Mouse (Mus musculus) right cerebral cortex, postnatal 10 days (tissue): ENCODE results near the gene Gcsh.

Experiments
- DNase-seq, 2 experiments: peaks; one replicate each; pipeline ENCODE4 v3.0.0; 2021; ENCODE audit warnings: low spot score in 2 of 2

Gene Gcsh

DNA sequence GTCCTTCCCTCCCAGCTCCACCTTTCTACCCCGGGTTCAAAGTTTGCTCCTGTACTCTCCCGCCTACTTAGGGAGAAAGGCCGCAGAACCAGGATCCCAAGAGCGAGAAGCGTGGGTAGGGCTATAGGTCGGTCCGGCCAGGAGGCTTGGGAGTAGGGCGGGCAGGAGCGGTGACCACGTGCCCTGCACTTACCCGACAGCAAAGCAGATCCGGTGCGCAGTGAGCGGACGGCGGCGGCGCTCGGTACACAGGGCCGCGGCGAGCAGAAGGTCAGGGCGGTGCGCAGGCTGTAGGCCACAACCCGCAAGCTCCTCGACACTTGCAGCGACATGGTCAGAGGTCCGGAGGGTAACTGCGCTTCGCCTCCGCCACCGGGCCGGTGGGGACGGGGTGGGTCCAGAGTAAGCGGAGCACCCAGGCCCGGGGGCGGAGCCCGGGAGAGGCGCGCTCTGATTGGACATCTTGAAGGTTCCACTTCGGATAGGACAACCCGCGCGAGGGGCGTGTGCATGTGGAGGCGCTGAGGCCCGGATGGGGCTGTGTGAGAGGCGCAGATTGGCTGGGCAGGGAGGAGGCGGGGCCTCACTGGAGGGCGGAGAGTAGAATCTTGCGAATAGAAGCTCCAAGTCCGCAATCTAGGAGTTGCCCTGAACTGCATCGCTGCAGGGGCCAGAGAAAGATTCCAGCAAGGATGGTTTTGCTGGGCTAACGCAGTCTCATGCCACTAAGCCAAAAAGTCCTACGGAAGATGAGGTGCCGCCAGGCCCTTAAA is at the start of gene Gcsh:
Gene Gcsh, minus strand, starts transcription at position 443 of the 773 bp plus-strand sequence.
- DNase-seq = peak; percentile 99

DNA sequence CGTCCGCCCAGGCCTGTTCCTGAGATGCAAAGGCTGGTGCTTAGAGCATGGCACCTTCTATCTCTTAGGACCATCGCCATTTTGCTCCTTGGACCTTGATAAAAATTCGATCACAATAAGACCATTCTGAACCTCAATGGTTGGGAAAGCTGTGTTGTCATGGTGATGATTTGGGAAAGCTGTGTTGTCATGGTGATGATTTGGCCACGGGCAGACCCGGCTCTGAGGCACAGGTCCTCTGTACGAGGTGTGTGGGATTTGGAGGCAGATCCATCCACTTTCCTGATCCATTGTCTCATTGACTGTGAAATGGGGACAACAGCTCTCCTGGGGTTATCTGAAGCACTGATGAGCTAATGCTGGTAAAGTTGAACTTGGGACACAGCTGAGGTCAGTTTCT is 46.5 kb upstream of the Gcsh start:
- DNase-seq = peak in 1 of 2 experiments; percentile 40

DNA sequence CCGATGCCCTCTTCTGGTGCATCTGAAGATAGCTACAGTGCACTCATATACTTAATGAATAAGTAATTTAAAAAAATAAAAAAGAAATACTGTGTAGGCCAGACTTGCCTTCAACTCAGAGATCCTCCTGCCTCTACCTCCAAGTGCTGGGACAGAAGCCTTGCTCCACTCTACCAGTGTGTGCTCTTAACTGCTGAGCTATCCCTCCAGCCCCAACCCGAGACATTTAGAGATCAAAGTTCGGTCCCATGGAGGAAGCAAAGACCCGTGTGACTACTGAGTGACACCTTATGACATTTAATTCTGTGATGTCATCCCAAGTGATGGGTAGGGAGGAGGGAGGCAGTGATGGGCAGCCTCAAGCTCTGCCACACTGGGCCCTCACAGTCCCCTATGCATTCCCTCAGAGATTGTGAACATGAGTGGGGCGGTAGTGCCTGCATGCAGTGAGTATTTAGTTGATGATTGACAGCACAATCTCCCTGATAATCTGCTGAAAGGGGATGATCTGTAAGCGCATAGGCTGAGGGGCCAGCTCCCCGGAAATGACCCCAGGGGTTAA is 44.1 kb upstream of the Gcsh start:
- no peak for DNase-seq

DNA sequence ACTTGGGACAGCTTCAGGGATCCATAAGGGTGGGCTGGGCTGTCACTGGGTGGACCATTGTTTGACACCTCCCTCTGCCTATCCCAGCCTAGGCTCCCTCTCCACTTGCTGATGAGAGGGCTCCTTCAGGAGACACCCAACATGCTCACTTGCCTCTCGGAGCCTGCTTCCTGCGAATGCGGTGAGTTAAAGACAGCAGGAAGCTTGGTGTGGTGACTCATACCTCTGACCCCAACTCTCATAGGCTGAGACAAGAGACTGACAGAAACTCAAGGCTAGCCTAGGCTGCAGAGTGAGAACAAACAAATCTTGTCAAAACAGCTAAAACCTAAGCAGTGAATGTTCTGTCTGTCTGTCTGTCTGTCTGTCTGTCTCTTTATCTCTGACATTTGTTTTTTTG is 40.1 kb upstream of the Gcsh start:
- no peak for DNase-seq

DNA sequence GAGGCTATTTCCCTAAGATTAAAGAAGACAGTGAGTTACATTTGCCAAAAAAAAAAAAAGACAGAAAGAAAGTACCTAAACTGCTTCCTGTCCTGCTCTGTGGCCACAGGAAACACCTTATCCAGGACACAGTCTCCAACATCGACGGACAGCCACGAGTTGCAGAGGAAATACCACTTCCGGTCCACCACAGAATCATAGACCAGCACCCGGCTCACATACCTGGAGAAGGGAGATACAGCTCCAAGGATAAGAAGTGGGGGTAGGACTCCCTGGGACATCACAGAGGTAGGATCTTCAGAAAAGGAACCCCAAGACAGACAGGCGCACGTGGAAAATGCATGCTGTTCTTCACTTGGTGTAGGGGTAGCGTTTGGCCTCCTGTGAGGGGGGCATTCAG is 39.3 kb upstream of the Gcsh start:
- no peak for DNase-seq

DNA sequence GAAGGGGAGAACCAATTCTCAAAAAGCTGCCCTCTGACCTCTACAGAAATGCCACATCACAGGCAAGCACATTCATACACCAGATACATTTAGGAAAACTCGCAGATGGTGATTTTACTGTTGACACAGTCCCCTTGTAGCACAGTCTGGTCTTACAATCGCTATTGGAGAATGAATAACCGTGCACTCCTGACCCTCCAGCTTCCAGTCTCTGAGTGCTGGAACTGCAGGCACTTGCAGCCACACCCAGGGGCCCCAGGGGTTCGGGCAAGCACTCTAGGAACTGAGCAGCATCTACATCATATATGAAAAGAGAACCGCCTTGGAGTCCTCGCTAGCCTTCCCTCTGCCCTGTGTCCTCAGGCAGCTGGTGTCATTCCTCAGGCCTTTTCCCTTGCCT is 38.1 kb upstream of the Gcsh start:
- no peak for DNase-seq

DNA sequence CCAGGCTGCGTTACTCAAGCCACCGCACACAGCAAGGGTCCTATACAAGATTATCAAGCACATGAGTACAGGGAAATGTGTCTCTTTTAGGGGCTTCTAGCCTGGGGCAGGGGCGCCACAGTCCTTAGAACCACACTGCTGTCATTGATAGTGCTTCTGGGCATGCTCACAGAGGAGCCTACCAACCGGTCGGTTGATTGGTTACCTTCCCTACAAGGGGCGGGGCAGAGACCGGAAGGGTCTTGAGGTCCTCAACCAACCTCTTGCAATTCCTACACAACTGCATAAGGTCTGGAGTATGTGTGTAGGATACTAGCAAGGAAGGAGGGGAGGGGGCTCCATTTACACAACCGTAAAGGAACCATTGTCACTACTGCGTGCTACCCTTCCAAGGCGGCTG is 35.3 kb upstream of the Gcsh start:
- DNase-seq = no peak

DNA sequence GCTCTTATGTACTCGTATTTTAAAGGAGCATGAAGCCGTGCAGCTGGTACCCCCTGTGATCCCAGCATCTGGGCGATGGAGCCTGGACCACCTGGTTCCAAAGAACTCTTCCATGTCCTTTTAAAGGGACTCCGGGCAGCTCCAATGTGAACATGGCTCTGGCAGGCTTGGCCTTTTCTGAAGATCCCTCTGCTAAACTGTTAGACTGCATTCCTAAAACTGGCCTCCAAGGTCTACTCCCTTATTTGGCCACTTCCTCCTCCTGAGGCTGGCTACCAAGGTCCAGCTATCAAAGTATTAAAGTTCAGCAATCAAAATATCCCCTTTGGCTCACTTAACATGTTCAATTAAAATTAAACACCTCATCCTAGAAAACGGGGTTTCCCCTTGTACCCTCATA is 34.3 kb upstream of the Gcsh start:
- DNase-seq = no peak

GRCm38 (mm10) chr8:117022297-117022993 is 29.1 kb upstream of the Gcsh start:
- no peak for DNase-seq

DNA sequence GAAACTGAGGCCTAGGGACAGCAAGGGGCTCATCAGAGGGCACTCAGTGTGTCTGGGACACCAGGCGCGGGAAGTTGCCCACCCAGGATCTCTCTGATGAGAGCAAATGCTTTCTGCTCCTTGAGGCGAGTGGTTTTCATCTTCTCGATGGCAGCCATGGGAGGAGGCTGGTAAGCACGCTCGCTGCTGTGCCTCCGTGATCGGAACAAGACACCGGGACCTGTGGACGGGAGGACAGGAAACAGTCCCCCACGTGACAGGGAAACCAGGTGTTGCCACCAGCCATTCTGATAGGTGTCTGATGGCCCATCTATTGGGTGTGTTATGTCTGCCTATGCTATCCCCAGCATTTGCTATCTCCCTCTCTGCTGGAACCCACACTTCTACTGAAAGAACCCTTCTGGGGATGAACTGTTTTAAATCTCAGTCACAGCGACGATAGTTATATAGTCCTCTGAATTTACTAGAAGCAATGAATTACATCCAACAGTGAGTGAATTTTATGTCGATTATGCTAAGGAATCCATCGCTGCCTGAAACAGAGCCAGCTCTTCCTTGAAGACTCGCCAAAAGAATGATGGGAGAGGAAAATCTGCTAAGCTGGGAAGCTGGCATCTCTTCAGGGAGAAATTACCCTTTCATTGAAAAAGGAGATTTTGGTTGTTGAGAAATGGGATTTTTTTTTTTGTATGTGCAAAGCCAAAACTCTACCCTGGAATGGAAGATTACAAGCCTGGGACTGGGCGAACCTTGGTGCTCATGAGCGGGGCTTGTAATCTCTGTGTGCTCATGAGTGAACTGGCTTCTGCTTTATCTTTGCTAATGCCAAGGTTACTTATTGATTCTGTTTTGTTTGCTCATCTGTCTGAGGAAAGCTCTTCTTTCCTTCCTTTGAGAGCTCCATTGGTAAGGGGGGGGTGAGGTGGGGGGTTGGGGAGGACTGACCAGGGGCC is 26.3 kb upstream of the Gcsh start:
- peak; percentile 84 to 87 for DNase-seq

- no peak for DNase-seq
Measured at GRCm38 (mm10) chr8:117017896-117018295, 24.6 kb upstream of the Gcsh start.

- DNase-seq = no peak
Measured at GRCm38 (mm10) chr8:117017006-117017405, 23.7 kb upstream of the Gcsh start.

DNA sequence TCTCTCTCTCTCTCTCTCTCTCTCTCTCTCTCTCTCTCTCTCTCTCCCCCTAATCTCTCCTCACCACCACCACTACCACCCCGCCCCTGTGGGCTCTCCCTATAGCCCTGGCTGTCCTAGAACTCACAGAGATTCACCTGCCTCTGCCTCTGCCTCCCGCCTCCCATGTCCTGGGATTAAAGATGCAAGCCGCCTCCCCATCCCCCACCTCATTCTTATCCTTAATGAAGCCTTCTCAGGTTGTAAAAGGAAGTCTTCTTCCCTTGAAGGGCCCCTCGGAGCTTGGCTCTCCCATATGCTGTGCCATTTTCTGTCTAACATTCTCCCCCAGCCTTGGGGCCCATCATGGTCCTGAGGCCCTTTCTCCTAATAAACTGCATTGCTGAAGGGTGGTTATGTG is 22.3 kb upstream of the Gcsh start:
- no peak for DNase-seq

- no peak for DNase-seq
Measured at GRCm38 (mm10) chr8:117011366-117011765, 18.0 kb upstream of the Gcsh start.

DNA sequence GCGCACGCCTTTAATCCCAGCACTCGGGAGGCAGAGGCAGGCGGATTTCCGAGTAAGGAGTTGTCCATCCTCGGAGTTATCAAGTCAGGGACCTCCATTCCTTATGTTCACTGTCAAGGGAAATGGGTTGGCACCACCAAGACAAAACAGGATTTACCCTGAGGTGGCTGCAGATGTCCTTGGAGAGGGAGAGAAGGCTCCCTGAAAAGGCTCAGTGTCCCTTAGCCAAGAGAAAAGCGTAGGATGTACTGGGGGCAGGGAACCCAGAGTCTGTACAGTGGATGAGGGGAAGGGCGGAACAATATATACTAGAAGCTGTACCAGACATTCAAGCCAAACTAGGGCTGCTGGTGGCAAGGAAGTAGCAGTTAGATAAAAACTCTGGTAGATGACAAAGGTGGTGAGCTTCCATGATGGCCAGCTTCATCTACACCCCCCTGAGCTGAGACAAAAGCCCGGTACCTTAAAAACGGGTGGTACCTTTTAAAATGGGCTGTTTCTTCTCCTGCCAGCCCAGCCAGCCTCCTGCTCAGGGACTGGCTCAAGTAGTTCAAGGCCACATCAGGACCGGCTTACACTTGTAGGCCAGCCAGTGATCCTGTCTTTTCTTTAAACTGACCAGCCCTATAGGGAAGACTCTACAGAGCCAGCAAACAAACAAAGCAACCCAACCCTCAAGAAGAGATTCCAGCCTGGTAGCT is 829 bp upstream of the Gcsh start:
- no peak for DNase-seq

DNA sequence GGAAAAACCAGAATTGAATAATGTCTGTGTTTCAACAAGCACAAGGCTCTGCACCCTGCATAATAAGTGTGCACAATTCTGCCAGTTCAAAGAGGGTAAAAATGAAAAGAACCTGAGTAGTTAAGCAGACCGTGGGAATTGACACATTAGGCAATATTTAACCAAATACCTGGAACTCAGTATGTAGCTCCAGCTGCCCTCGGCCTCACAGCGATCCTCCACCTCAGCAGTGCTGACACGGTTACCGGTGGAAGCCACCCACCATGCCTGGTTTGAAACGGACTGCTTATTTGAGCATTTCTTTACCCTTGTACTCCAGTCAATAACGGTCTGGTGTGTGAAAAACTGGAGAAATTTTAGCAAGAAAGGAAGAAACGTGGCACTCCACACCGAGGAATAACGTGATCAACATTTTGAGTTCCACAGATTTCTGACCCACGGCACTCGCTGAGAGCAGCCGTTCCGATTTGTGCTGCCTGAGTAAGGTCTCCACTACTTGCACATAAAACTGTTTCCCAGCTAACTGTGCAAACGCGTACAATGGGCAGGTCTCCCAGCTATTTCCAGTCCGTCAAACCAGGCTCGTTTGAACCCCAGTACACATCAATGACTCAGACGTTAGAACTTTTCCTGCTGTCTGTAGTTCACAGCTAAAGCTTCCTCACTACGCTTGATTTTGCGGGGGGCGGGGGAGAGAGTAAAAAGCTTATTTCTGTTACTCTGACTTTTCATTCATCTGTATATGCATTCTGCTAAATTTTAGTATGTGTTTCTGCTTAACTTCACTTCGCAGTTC is 963 bp downstream of the Gcsh start:
- no peak for DNase-seq

DNA sequence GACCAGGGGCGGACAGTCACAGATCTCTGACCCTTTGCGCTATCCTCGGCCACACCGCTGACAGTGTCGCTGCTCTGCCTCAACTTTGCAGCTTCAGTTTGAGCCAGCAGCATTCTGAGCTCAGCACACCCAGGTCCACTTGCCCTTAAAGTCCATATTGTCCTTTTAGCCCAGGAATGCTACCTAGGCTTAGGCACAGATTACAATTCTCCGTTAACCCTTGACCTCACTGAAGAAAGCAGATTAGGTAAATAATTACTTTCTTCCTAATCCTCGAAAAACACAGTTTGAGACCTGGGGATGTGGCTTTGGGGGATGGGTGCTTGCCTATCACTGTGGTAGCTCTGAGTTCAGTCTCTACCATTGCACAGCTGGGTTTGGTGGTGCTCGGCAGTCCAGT is 2.1 kb downstream of the Gcsh start:
- DNase-seq = no peak

DNA sequence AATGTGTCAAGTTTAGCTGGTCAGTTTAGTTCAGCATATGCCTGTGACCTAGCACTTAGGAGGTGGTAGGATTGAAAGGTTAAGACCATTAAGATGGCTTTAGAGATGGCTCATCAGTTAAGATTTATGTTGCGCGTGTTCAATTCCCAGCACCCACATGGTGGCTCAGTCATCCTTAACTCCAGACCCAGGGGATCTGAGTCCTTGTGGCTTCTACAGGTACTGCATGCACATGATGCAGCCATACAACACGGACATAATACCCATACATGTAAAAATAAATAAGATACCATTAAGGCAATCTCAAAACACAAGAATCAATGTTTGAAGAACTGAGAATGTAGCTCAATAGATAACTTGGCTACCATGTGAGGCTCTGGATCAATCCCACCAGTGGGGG is 3.5 kb downstream of the Gcsh start:
- DNase-seq = no peak

GRCm38 (mm10) chr8:116980117-116980516 is 13.2 kb downstream of the Gcsh start:
- peak; percentile 61 to 76 for DNase-seq

DNA sequence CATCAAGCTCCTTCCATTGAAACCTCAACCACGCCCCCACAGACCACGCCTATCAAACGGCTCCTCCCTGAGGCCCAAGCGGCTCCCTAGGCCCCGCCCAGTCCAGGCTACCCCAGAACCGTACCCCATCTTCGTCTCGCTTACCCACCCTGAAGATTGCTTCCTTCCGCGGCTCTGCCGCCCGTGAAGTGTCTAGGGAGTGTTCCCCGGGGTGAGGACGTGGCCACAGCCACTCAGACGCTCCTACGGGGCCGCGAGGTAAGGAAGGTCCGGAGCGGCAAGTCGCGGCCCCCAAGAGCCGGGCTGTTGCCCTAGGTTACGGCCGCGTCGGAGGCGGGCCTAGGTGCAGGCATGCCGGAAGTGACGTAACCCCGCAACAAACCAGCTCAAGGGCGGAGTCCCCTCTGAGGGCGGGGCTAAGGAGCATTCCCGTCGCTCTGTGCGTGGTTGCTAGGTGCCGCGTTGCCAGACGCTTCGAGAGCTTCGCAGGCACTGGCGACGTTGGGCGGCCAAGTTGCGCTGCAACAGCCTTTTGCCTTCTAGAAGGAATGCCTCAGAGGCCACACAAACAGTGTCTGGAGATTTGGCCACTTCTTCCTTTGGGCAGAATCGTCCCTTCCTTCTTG is 14.6 kb downstream of the Gcsh start, which contains the start of gene 1700030J22Rik:
Gene 1700030J22Rik, minus strand, starts transcription at position 329 of the 626 bp plus-strand sequence.
- DNase-seq = peak; percentile 99
